Mouse (Mus musculus) liver, adult 10 weeks (tissue): ENCODE data around the gene Senp1. TPM values are rescaled to one million over a fixed set of nuclear protein-coding genes. Genes with fewer than 3 reads are reported as not detected.

Source experiments
- polyA plus RNA-seq: library from polyadenylated mRNA; stranded (reverse); fragments of 350-450 nt; fragmentation: Illumina TruSeq; extraction: RNeasy Lipid Tissue Mini Kit (QIAGEN cat#74804); gene quantifications from one replicate; pipeline ENCODE4 v1.2.3, GENCODE M21; 2014; ENCODE audit warnings: low read depth, low replicate concordance

Senp1 gene
- 8.6 TPM for polyA plus RNA-seq

GRCm38 (mm10) chr15:98093121-98094011, at the start of gene Senp1:
Gene Senp1 (minus strand): TSS chr15:98093744.

GRCm38 (mm10) chr15:98092372-98093120, 998 bp downstream of the Senp1 start, which contains the start of gene Pfkm:
Gene Pfkm (plus strand): TSS chr15:98092589.

GRCm38 (mm10) chr15:98003822-98004739, 89.5 kb downstream of the Senp1 start, which contains the start of gene Col2a1:
Gene Col2a1 (minus strand): TSS chr15:98004695.

Other genes with a start within 250 kb of the Senp1 start
- gene Hdac7, start 249.2 kb downstream of the Senp1 start, polyA plus RNA-seq: 1.3 TPM
- not detected for gene Vdr, start 183.1 kb downstream of the Senp1 start, polyA plus RNA-seq
- gene Tmem106c, start 129.5 kb downstream of the Senp1 start, polyA plus RNA-seq: 9.5 TPM
- gene Col2a1, start 89.0 kb downstream of the Senp1 start, polyA plus RNA-seq: not detected
- 2.6 TPM for gene Pfkm, start 1.2 kb downstream of the Senp1 start, polyA plus RNA-seq
- 16.2 TPM for gene Asb8, start 71.9 kb upstream of the Senp1 start, polyA plus RNA-seq
- not detected for gene Ccdc184, start 73.4 kb upstream of the Senp1 start, polyA plus RNA-seq
- gene Olfr288, start 101.8 kb upstream of the Senp1 start, polyA plus RNA-seq: not detected
- gene Gm44579, start 127.2 kb upstream of the Senp1 start, polyA plus RNA-seq: not detected
- gene Olfr287, start 127.3 kb upstream of the Senp1 start, polyA plus RNA-seq: not detected
- gene Olfr286, start 140.7 kb upstream of the Senp1 start, polyA plus RNA-seq: not detected
- gene H1fnt, start 163.5 kb upstream of the Senp1 start, polyA plus RNA-seq: not detected
- gene Zfp641, start 202.4 kb upstream of the Senp1 start, polyA plus RNA-seq: 0.32 TPM
- gene Olfr285, start 223.6 kb upstream of the Senp1 start, polyA plus RNA-seq: not detected
- gene Olfr284, start 247.2 kb upstream of the Senp1 start, polyA plus RNA-seq: not detected